Mouse (Mus musculus): ENCODE measurements around the gene Slc7a11.

- TF ChIP-seq EP300 (IDR thresholded peaks at IDR 0.05; ENCODE audit: low read depth) (no peak), CTCF (IDR thresholded peaks at IDR 0.05; ENCODE audit: low read depth) (no peak)
Measured at GRCm38 (mm10) chr3:50438520-50439253, 4.7 kb downstream of the Slc7a11 start.

Measured in liver, embryonic 14.5 days (tissue).